Mouse (Mus musculus) midbrain, embryonic 16.5 days (tissue): Measurements from ENCODE around the gene Gabrr3. TPM values are rescaled to one million over a fixed set of nuclear protein-coding genes. Genes with fewer than 3 reads are reported as not detected.

Experiments used
- ATAC-seq: fragments of 200-750 bp; cut with Nextera tagmentation; 2 replicates; pipeline ENCODE4 v1.8.0; 2017; ENCODE audit warnings: moderate TSS enrichment
- H3K27ac ChIP-seq: fragments of 300-500 bp; sonication (generic); 2 replicates; pipeline ENCODE4 v1.5.1; 2014; ENCODE audit warnings: mild to moderate bottlenecking, low read length, mixed read lengths
- H3K27me3 ChIP-seq: fragments of 300-500 bp; sonication (generic); 2 replicates; pipeline ENCODE4 v1.6.1; 2014; ENCODE audit warnings: low read depth, low read length, mixed read lengths; ENCODE audit not compliant: control insufficient read depth, insufficient read depth
- H3K36me3 ChIP-seq: fragments of 300-500 bp; sonication (generic); 2 replicates; pipeline ENCODE4 v1.6.1; 2014; ENCODE audit warnings: mild to moderate bottlenecking, low read length, moderate library complexity, mixed read lengths; ENCODE audit not compliant: control insufficient read depth, insufficient read depth
- H3K4me1 ChIP-seq: fragments of 300-500 bp; sonication (generic); 2 replicates; pipeline ENCODE4 v1.6.1; 2014; ENCODE audit warnings: mild to moderate bottlenecking, low read length, mixed read lengths; ENCODE audit not compliant: control insufficient read depth, insufficient read depth
- H3K4me2 ChIP-seq: fragments of 300-500 bp; sonication (generic); 2 replicates; pipeline ENCODE4 v1.6.1; 2014; ENCODE audit warnings: mild to moderate bottlenecking, low read length, mixed read lengths
- H3K4me3 ChIP-seq: fragments of 300-500 bp; sonication (generic); 2 replicates; pipeline ENCODE4 v1.5.1; 2014; ENCODE audit warnings: low read depth, mild to moderate bottlenecking, low read length, moderate library complexity, mixed read lengths
- H3K9ac ChIP-seq: fragments of 300-500 bp; sonication (generic); 2 replicates; pipeline ENCODE4 v1.6.1; 2014; ENCODE audit warnings: low read depth, low read length, mixed read lengths
- H3K9me3 ChIP-seq: fragments of 300-500 bp; sonication (generic); replicated peaks from 2 replicates; pipeline ENCODE4 v1.6.1; 2014; ENCODE audit warnings: mild to moderate bottlenecking, low read length, mixed read lengths; ENCODE audit not compliant: control insufficient read depth, poor library complexity, severe bottlenecking
- WGBS: fragments of 180-500 bp; shearing (Covaris S2); extraction: QIAGEN DNeasy Blood & Tissue Kit; methylation state at CpG from one replicate; pipeline ENCODE4 v1.1.7; 2014; 5-methylcytosine and 5-hydroxymethylcytosine counted together
- polyA plus RNA-seq: library from polyadenylated mRNA; unstranded; fragments of >200 nt; fragmentation: Nextera tagmentation; extraction: Ambion mirVana; gene quantifications from 2 replicates; pipeline ENCODE4 v1.2.1, GENCODE M21; 2015

Gabrr3 gene
- polyA plus RNA-seq, result not detected in 2 replicates

GRCm38 (mm10) chr16:59407032-59407431 is at the start of gene Gabrr3:
Gabrr3 (plus strand) TSS chr16:59407332.
- 40% methylated on average over 5 of the region's 5 CpGs for WGBS
- Histone ChIP-seq H3K9me3 (no peaks in the 10 kb centered on the region), H3K4me3 (no peak within 1 kb of the TSS), H3K4me1 (peaks cover 6% of the 10 kb centered on the region), H3K9ac (no peak within 1 kb of the TSS), H3K36me3 (no peaks in the 10 kb centered on the region), H3K27ac (no peak within 1 kb of the TSS), H3K27me3 (no peaks in the 10 kb centered on the region), H3K4me2 (no peak within 1 kb of the TSS)
- no peak for ATAC-seq

- H3K9ac ChIP-seq, result no peak within 1 kb of the TSS
- no peaks in the 10 kb centered on the region for H3K9me3 ChIP-seq
- 78% methylated on average over 2 of the region's 2 CpGs for WGBS
- no peaks in the 10 kb centered on the region for H3K4me1 ChIP-seq
- no peak for ATAC-seq
- no peaks in the 10 kb centered on the region for H3K27me3 ChIP-seq
- no peak within 1 kb of the TSS for H3K4me3 ChIP-seq
- H3K4me2 ChIP-seq, result no peak within 1 kb of the TSS
- H3K27ac ChIP-seq, result no peak within 1 kb of the TSS
- H3K36me3 ChIP-seq, result no peaks in the 10 kb centered on the region
Observed at GRCm38 (mm10) chr16:59363893-59364292, 43.2 kb upstream of the Gabrr3 start, which contains the start of gene Olfr209. Olfr209 (minus strand) TSS chr16:59363993.

GRCm38 (mm10) chr16:59393300-59393699 is 13.8 kb upstream of the Gabrr3 start:
- no peaks in the 10 kb centered on the region for H3K4me1 ChIP-seq
- no peak overlapping the region for H3K27ac ChIP-seq
- 74% methylated on average over 3 of the region's 3 CpGs for WGBS
- no peaks in the 10 kb centered on the region for H3K27me3 ChIP-seq
- H3K36me3 ChIP-seq, result no peaks in the 10 kb centered on the region
- ATAC-seq, result no peak
- no peak overlapping the region for H3K4me2 ChIP-seq
- no peak overlapping the region for H3K9ac ChIP-seq
- no peaks in the 10 kb centered on the region for H3K9me3 ChIP-seq
- H3K4me3 ChIP-seq, result no peak overlapping the region

GRCm38 (mm10) chr16:59401102-59401501 is 6.0 kb upstream of the Gabrr3 start:
- Histone ChIP-seq H3K36me3 (no peaks in the 10 kb centered on the region), H3K4me1 (no peaks in the 10 kb centered on the region), H3K4me3 (no peak overlapping the region), H3K27ac (no peak overlapping the region), H3K27me3 (no peaks in the 10 kb centered on the region), H3K9me3 (no peaks in the 10 kb centered on the region), H3K4me2 (no peak overlapping the region), H3K9ac (no peak overlapping the region)
- no peak for ATAC-seq
- WGBS, result 78% methylated on average over 7 of the region's 7 CpGs

GRCm38 (mm10) chr16:59401985-59402384 is 5.1 kb upstream of the Gabrr3 start:
- Histone ChIP-seq H3K27me3 (no peaks in the 10 kb centered on the region), H3K36me3 (no peaks in the 10 kb centered on the region), H3K4me2 (no peak overlapping the region), H3K9ac (no peak overlapping the region), H3K4me3 (no peak overlapping the region), H3K27ac (no peak overlapping the region), H3K9me3 (no peaks in the 10 kb centered on the region), H3K4me1 (no peaks in the 10 kb centered on the region)
- no peak for ATAC-seq
- WGBS, result 72% methylated on average over 4 of the region's 4 CpGs

- no peak overlapping the region for H3K4me3 ChIP-seq
- no peaks in the 10 kb centered on the region for H3K36me3 ChIP-seq
- no peak overlapping the region for H3K4me2 ChIP-seq
- no peak overlapping the region for H3K9ac ChIP-seq
- no peaks in the 10 kb centered on the region for H3K9me3 ChIP-seq
- H3K4me1 ChIP-seq, result no peaks in the 10 kb centered on the region
- WGBS, result 15% methylated on average over 4 of the region's 4 CpGs
- peak; percentile 87 for ATAC-seq
- H3K27me3 ChIP-seq, result no peaks in the 10 kb centered on the region
- no peak overlapping the region for H3K27ac ChIP-seq
Observed at GRCm38 (mm10) chr16:59403684-59404083, 3.4 kb upstream of the Gabrr3 start.

GRCm38 (mm10) chr16:59404798-59405197 is 2.3 kb upstream of the Gabrr3 start:
- no peak overlapping the region for H3K27ac ChIP-seq
- no peak for ATAC-seq
- H3K36me3 ChIP-seq, result no peaks in the 10 kb centered on the region
- H3K4me2 ChIP-seq, result no peak overlapping the region
- no peaks in the 10 kb centered on the region for H3K27me3 ChIP-seq
- H3K4me1 ChIP-seq, result peaks cover 6% of the 10 kb centered on the region
- WGBS, result 79% methylated on average over 9 of the region's 9 CpGs
- no peaks in the 10 kb centered on the region for H3K9me3 ChIP-seq
- H3K9ac ChIP-seq, result no peak overlapping the region
- no peak overlapping the region for H3K4me3 ChIP-seq

- Histone ChIP-seq H3K27ac (peak overlapping the region; percentile 54), H3K27me3 (no peaks in the 10 kb centered on the region), H3K9me3 (no peaks in the 10 kb centered on the region), H3K9ac (no peak overlapping the region), H3K36me3 (no peaks in the 10 kb centered on the region), H3K4me1 (peaks cover 6% of the 10 kb centered on the region), H3K4me2 (peak overlapping the region; percentile 43), H3K4me3 (no peak overlapping the region)
- ATAC-seq, result peak; percentile 85
- 37% methylated on average over 15 of the region's 15 CpGs for WGBS
Observed at GRCm38 (mm10) chr16:59409341-59409748, 2.2 kb downstream of the Gabrr3 start.

GRCm38 (mm10) chr16:59409800-59410199 is 2.7 kb downstream of the Gabrr3 start:
- Histone ChIP-seq H3K4me2 (no peak overlapping the region; the same call in 1 of the 2 replicates), H3K4me1 (peaks cover 6% of the 10 kb centered on the region), H3K4me3 (no peak overlapping the region), H3K36me3 (no peaks in the 10 kb centered on the region), H3K9ac (no peak overlapping the region), H3K27me3 (no peaks in the 10 kb centered on the region), H3K9me3 (no peaks in the 10 kb centered on the region), H3K27ac (no peak overlapping the region)
- WGBS, result 57% methylated on average over 2 of the region's 2 CpGs
- ATAC-seq, result no peak
